Mouse (Mus musculus) embryonic facial prominence, embryonic 13.5 days (tissue): ENCODE data around the gene Slc25a18. TPM values are rescaled to one million over a fixed set of nuclear protein-coding genes. Genes with fewer than 3 reads are reported as not detected.
A peak's percentile ranks its signal among the peaks of the same experiment; 100 is the strongest.
"Not testable (repeated sequence)": the region's sequence is repeated elsewhere in the genome, so short reads cannot be mapped to it uniquely, and the experiment has no call there.

Experiments
- ATAC-seq: fragments of 200-750 bp; cut with Nextera tagmentation; 2 replicates; pipeline ENCODE4 v1.8.0; 2017; ENCODE audit warnings: low read depth; ENCODE audit not compliant: insufficient number of reproducible peaks, insufficient read depth, low FRiP score, low TSS enrichment
- H3K27ac ChIP-seq: fragments of 300-500 bp; sonication (generic); 2 replicates; pipeline ENCODE4 v1.5.1; 2015; ENCODE audit warnings: moderate library complexity, mild to moderate bottlenecking, inconsistent platforms
- H3K27me3 ChIP-seq: fragments of 300-500 bp; sonication (generic); 2 replicates; pipeline ENCODE4 v1.6.1; 2015; ENCODE audit warnings: mild to moderate bottlenecking, inconsistent platforms
- H3K36me3 ChIP-seq: fragments of 300-500 bp; sonication (generic); 2 replicates; pipeline ENCODE4 v1.6.1; 2015; ENCODE audit warnings: mild to moderate bottlenecking, inconsistent platforms
- H3K4me1 ChIP-seq: fragments of 300-500 bp; sonication (generic); 2 replicates; pipeline ENCODE4 v1.6.1; 2015; ENCODE audit warnings: inconsistent platforms
- H3K4me2 ChIP-seq: fragments of 300-500 bp; sonication (generic); 2 replicates; pipeline ENCODE4 v1.6.1; 2015; ENCODE audit warnings: moderate library complexity, mild to moderate bottlenecking, inconsistent platforms
- H3K4me3 ChIP-seq: fragments of 300-500 bp; sonication (generic); 2 replicates; pipeline ENCODE4 v1.5.1; 2015; ENCODE audit warnings: mild to moderate bottlenecking, inconsistent platforms
- H3K9ac ChIP-seq: fragments of 300-500 bp; sonication (generic); 2 replicates; pipeline ENCODE4 v1.6.1; 2015; ENCODE audit warnings: mild to moderate bottlenecking, inconsistent platforms
- H3K9me3 ChIP-seq: fragments of 300-500 bp; sonication (generic); 2 replicates; pipeline ENCODE4 v1.6.1; 2016; ENCODE audit warnings: inconsistent platforms
- WGBS: fragments of 180-500 bp; shearing (Covaris S2); methylation state at CpG from one replicate; pipeline ENCODE4 v1.1.7; 2015; ENCODE audit warnings: mixed read lengths; 5-methylcytosine and 5-hydroxymethylcytosine counted together
- polyA plus RNA-seq: library from polyadenylated mRNA; unstranded; fragments of >200 nt; fragmentation: Nextera tagmentation; extraction: Ambion mirVana; gene quantifications from 2 replicates; pipeline ENCODE4 v1.2.1, GENCODE M21; 2015

Slc25a18 gene
- polyA plus RNA-seq, 1 experiment from 2014 or later = 0.24 TPM

GRCm38 (mm10) chr6:120798905-120799304 is 25.5 kb downstream of the Slc25a18 start:
- Histone ChIP-seq H3K36me3 (peaks cover 97% of the 10 kb centered on the region), H3K27me3 (no peaks in the 10 kb centered on the region), H3K4me1 (no peaks in the 10 kb centered on the region), H3K4me3 (no peak overlapping the region), H3K9me3 (no peaks in the 10 kb centered on the region), H3K4me2 (no peak overlapping the region), H3K9ac (no peak overlapping the region), H3K27ac (no peak overlapping the region)
- no peak for ATAC-seq
- WGBS = 81% methylated on average over 4 of the region's 4 CpGs

- ATAC-seq = peak; percentile 73; the same call in 1 of the 2 replicates
- 76% methylated on average over 4 of the region's 4 CpGs for WGBS
- Histone ChIP-seq H3K9me3 (no peaks in the 10 kb centered on the region), H3K36me3 (peaks cover 97% of the 10 kb centered on the region), H3K9ac (no peak overlapping the region), H3K4me1 (no peaks in the 10 kb centered on the region), H3K4me3 (no peak overlapping the region), H3K27ac (peak overlapping the region; percentile 34; the same call in 1 of the 2 replicates), H3K27me3 (no peaks in the 10 kb centered on the region), H3K4me2 (no peak overlapping the region)
Observed at GRCm38 (mm10) chr6:120799581-120800041, 26.2 kb downstream of the Slc25a18 start.

- no peaks in the 10 kb centered on the region for H3K4me1 ChIP-seq
- no peaks in the 10 kb centered on the region for H3K9me3 ChIP-seq
- no peak overlapping the region for H3K9ac ChIP-seq
- 85% methylated on average over 5 of the region's 5 CpGs for WGBS
- no peak for ATAC-seq
- H3K36me3 ChIP-seq = peaks cover 94% of the 10 kb centered on the region
- no peak overlapping the region for H3K4me2 ChIP-seq
- H3K4me3 ChIP-seq = no peak overlapping the region
- no peaks in the 10 kb centered on the region for H3K27me3 ChIP-seq
- no peak overlapping the region for H3K27ac ChIP-seq
Observed at GRCm38 (mm10) chr6:120806999-120807737, 33.8 kb downstream of the Slc25a18 start.

GRCm38 (mm10) chr6:120807738-120808081 is 34.3 kb downstream of the Slc25a18 start:
- H3K27me3 ChIP-seq = no peaks in the 10 kb centered on the region
- no peak overlapping the region for H3K9ac ChIP-seq
- no peak overlapping the region for H3K4me2 ChIP-seq
- H3K4me3 ChIP-seq = no peak overlapping the region
- no peaks in the 10 kb centered on the region for H3K4me1 ChIP-seq
- H3K36me3 ChIP-seq = peaks cover 90% of the 10 kb centered on the region
- no peaks in the 10 kb centered on the region for H3K9me3 ChIP-seq
- ATAC-seq = no peak
- no peak overlapping the region for H3K27ac ChIP-seq
- 93% methylated on average over 4 of the region's 4 CpGs for WGBS

- WGBS = 96% methylated on average over 8 of the region's 10 CpGs
- not testable (repeated sequence) for H3K9me3 ChIP-seq, H3K4me2 ChIP-seq, H3K27me3 ChIP-seq, ATAC-seq, H3K9ac ChIP-seq, H3K4me1 ChIP-seq, H3K4me3 ChIP-seq, H3K27ac ChIP-seq
- peaks cover 49% of the 10 kb centered on the region for H3K36me3 ChIP-seq
Observed at GRCm38 (mm10) chr6:120811999-120812398, 38.6 kb downstream of the Slc25a18 start.

GRCm38 (mm10) chr6:120819294-120819693 is 45.9 kb downstream of the Slc25a18 start:
- ATAC-seq = no peak
- Histone ChIP-seq H3K36me3 (peaks cover 23% of the 10 kb centered on the region), H3K4me1 (peaks cover 10% of the 10 kb centered on the region), H3K9ac (no peak overlapping the region), H3K27me3 (no peaks in the 10 kb centered on the region), H3K9me3 (0 out of 2 replicates have a peak, but pooled peaks cover 2% of the 10 kb centered on the region), H3K4me3 (no peak overlapping the region), H3K4me2 (no peak overlapping the region), H3K27ac (no peak overlapping the region)
- WGBS = 94% methylated on average over 2 of the region's 2 CpGs

GRCm38 (mm10) chr6:120820144-120820543 is 46.8 kb downstream of the Slc25a18 start:
- no peak overlapping the region for H3K4me2 ChIP-seq
- WGBS = 86% methylated on average over 5 of the region's 5 CpGs

GRCm38 (mm10) chr6:120820941-120821340 is 47.6 kb downstream of the Slc25a18 start:
- H3K36me3 ChIP-seq = peaks cover 23% of the 10 kb centered on the region
- no peak overlapping the region for H3K27ac ChIP-seq
- 85% methylated on average over 1 of the region's 1 CpGs for WGBS
- H3K9ac ChIP-seq = no peak overlapping the region
- 0 out of 2 replicates have a peak, but pooled peaks cover 2% of the 10 kb centered on the region for H3K9me3 ChIP-seq
- H3K27me3 ChIP-seq = no peaks in the 10 kb centered on the region
- peaks cover 10% of the 10 kb centered on the region for H3K4me1 ChIP-seq
- peak overlapping the region; percentile 77 for H3K4me2 ChIP-seq
- no peak overlapping the region for H3K4me3 ChIP-seq
- no peak for ATAC-seq

More at GRCm38 (mm10) chr6:120820144-120820543, 46.8 kb downstream of the Slc25a18 start:
- H3K4me1 ChIP-seq = peaks cover 10% of the 10 kb centered on the region
- H3K4me3 ChIP-seq = no peak overlapping the region
- no peaks in the 10 kb centered on the region for H3K27me3 ChIP-seq
- H3K27ac ChIP-seq = no peak overlapping the region
- ATAC-seq = no peak
- H3K36me3 ChIP-seq = peaks cover 23% of the 10 kb centered on the region
- H3K9ac ChIP-seq = 0 out of 2 replicates have a peak overlapping the region, but pooled peaks have one; percentile 6
- H3K9me3 ChIP-seq = 0 out of 2 replicates have a peak, but pooled peaks cover 2% of the 10 kb centered on the region

- H3K4me3 ChIP-seq = peak overlapping the region; percentile 93
- H3K27ac ChIP-seq = no peak overlapping the region
- H3K4me2 ChIP-seq = peak overlapping the region; percentile 77
- ATAC-seq = no peak
- H3K27me3 ChIP-seq = no peaks in the 10 kb centered on the region
- 0 out of 2 replicates have a peak, but pooled peaks cover 2% of the 10 kb centered on the region for H3K9me3 ChIP-seq
- peaks cover 10% of the 10 kb centered on the region for H3K4me1 ChIP-seq
- peak overlapping the region; percentile 92 for H3K9ac ChIP-seq
- 52% methylated on average over 5 of the region's 5 CpGs for WGBS
- H3K36me3 ChIP-seq = peaks cover 23% of the 10 kb centered on the region
Observed at GRCm38 (mm10) chr6:120821715-120822114, 48.3 kb downstream of the Slc25a18 start.

GRCm38 (mm10) chr6:120822307-120822928 is 49.0 kb downstream of the Slc25a18 start, which contains the start of gene Atp6v1e1:
Gene Atp6v1e1, minus strand, starts transcription at chr6:120822793.
- H3K4me1 ChIP-seq = peaks cover 10% of the 10 kb centered on the region
- peaks cover 20% of the 10 kb centered on the region for H3K36me3 ChIP-seq
- peak within 1 kb of the TSS; percentile 93 for H3K4me3 ChIP-seq
- peak; percentile 85 for ATAC-seq
- no peaks in the 10 kb centered on the region for H3K27me3 ChIP-seq
- no peaks in the 10 kb centered on the region for H3K9me3 ChIP-seq
- peak within 1 kb of the TSS; percentile 77 for H3K4me2 ChIP-seq
- WGBS = under 1% methylated on average over 41 of the region's 41 CpGs
- peak within 1 kb of the TSS; percentile 89 for H3K27ac ChIP-seq
- peak within 1 kb of the TSS; percentile 92 for H3K9ac ChIP-seq

GRCm38 (mm10) chr6:120822937-120823614 is 49.7 kb downstream of the Slc25a18 start:
- ATAC-seq = no peak
- Histone ChIP-seq H3K9ac (no peak overlapping the region), H3K36me3 (peaks cover 13% of the 10 kb centered on the region), H3K4me2 (peak overlapping the region; percentile 77), H3K27me3 (no peaks in the 10 kb centered on the region), H3K27ac (peak overlapping the region; percentile 4; the same call in 1 of the 2 replicates), H3K9me3 (no peaks in the 10 kb centered on the region), H3K4me1 (peaks cover 10% of the 10 kb centered on the region), H3K4me3 (peak overlapping the region; percentile 93)
- 71% methylated on average over 10 of the region's 10 CpGs for WGBS
